Mouse (Mus musculus) gastrocnemius, postnatal 10 days (tissue): ENCODE data around the gene Specc1. TPM values are rescaled to one million over a fixed set of nuclear protein-coding genes. Genes with fewer than 3 reads are reported as not detected.

Experiments
- DNase-seq: peaks from one replicate; pipeline ENCODE4 v3.0.0; 2021; ENCODE audit warnings: mixed read lengths
- total RNA-seq, 2 experiments: library from RNA; stranded (reverse); gene quantifications; 2 replicates each; pipeline ENCODE4 v1.2.3; 2021

The Specc1 gene
- total RNA-seq, 2 experiments from 2014 or later, result 6.3 to 9.8 TPM

DNA sequence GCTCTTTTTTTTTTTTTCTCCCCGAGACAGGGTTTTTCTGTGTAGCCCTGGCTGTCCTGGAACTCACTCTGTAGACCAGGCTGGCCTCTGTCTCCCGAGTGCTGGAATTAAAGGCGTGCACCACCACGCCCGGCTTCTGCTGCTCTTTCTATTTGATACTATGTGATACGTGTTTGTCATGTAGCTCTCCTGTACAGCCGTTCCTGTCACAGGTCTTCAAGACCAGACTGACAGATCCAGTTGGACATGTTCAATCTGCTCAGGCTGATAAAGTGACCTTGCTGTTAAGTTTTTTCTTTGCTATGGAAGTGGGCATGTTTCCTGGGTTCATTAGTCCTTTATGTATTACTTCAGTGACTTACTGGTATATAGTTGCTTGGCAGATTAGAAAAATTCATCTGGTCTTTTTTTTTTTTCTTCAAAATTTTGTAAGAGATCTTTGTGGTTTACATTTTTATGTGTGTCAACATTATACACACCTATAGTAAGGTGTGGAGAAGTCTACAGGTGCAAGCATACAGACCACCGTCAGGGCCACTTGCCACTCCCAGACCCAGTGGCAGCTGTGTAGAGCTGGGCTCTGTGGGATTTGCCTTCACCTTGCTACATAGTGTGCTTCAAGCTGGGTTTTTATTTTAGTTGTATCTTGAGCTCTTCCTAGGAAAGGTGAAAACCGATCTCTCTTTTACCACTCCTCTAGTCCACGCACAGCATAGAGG, 221.0 kb downstream of the Specc1 start:
- DNase-seq, result no peak

- DNase-seq, result no peak
These were observed 224.2 kb downstream of the Specc1 start for GRCm38 (mm10) chr11:62180791-62181190.

DNA sequence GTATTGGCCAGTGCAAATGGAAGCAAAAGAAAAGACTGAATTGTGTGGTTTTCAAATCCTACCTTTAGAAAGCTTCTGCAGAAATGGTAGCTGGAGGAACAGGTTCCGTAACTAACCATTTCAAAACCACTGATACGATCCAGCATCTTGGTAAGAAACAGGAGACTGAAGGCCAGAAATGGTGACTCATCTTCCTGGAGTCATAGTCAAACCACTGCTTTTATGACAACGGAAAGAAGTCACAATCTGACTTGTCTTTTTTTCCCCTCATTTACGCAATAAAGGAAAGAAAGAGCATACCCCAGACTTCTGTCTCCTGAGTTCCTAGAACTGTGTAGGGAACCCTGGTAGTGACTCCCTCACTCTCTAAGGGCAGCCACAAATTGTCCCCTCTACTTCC, 228.3 kb downstream of the Specc1 start:
- DNase-seq, result no peak

GRCm38 (mm10) chr11:62187074-62187473, 230.5 kb downstream of the Specc1 start:
- DNase-seq, result no peak

DNA sequence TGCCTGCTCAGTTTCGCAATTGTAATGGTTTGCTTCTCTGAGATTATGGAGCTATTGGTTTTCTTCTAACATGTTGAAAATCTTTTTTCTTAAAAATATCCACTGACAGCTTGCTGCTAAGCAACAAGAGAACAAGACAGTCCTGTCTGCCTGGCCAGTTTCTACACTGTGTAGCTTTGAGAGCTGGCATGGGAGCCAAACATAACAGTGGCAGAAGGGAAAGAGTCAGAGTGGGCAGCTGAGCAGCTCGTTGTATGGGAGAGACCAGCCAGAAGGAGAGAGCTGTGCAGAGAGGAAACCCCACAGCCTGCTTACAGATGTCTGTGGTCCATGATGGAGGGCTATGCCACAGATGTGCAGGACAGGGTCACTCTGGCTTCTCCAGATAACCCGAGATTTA, 235.5 kb downstream of the Specc1 start:
- no peak for DNase-seq

GRCm38 (mm10) chr11:62193116-62193515, 236.6 kb downstream of the Specc1 start:
- no peak for DNase-seq

- no peak for DNase-seq
These were observed 237.7 kb downstream of the Specc1 start for GRCm38 (mm10) chr11:62194217-62194616.

DNA sequence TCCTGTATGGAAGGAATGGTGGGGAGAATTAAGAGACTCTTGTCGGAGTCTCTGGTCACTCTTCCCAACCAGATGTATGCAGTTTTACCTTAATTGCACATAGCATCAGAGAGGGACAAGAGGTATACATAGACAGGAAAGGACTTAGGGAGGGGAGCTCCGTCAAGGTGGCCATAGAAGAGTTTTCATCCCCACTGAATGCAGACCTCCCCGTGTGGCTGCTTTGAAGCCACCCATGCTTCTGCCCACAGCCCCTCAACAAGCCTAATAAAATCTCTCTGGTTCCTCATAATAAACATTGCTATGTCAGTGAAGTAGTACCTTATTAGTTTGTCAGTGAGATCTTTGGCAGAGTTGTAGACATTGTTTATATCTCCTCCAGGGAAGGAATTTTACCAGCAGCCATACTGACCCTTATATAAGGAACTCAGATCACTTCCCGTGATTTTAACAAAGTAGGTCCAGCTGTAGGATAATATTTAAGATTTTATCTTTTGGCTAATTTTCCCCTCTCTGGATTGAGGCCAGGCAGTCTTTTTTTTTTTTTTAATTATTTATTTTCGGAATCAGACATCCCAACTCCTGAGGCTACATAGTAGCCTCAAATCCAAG, 244.4 kb downstream of the Specc1 start:
- DNase-seq, result no peak

DNA sequence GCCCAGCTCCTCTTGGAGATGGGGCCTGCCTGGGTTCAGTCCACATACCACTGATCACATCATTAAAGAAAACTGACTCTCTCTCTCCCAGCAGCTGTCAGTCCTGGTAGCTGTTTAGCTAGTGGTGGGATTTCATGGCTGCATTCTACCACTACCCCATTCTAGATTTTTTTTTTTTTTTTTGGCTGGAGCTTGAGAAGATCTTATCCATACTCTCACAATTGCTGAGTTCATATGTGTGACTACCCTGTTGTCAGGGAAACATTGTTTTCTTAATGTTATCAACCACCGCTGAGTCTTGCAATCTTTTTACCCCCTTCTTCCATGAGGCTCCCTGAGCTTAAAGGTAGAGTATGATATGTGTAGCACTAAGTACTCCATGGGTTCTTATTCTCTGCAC, 246.1 kb downstream of the Specc1 start:
- DNase-seq, result no peak

GRCm38 (mm10) chr11:62209111-62209510, 252.5 kb downstream of the Specc1 start:
- DNase-seq, result no peak

- no peak for DNase-seq
These were observed 253.3 kb downstream of the Specc1 start for GRCm38 (mm10) chr11:62209891-62210290.

DNA sequence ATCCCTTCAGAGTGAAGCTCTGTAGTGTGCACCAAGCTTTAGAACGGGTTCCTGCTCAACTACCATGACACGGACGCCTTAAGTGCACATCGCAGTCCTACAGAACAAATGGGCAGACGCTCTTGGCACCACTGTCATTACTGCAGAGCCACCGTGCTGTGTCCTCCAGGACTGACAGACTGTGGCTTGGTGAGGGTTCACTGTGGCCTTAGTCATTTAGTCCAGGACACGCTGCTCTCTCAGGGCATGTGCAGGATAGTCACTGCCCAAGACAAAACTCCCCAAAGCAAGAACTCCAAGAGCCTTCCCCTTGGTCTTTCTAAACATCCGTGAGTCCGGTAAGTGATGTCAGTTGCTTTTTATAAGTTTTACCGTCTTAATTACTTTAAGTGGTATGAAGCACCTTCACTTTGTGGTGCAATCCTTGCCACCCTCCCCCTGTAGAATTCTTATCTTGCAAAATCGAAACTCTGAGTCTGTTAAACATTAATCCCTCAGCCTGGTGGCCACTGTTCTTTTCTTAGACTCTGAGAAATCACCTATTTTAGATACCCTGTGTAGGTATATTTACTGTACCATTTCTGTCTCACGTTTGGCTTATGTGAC, 256.9 kb downstream of the Specc1 start:
- DNase-seq, result no peak

DNA sequence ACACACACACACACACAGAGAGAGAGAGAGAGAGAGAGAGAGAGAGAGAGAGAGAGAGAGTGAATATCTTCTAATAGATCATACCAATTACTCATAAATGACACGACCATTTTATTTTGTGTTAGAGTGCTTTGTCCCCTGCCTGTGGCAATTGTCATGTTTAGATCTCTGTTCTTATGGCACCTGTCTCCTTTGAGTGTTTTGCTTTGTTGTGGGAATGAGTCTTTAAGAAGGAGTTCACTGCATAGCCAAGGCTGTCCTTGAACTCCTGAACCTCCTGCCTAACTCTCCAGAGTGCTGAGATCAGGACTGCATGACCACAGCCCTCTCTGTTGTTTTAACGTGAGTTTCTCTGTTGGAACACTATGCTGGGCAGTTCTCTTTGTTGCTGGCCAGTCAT, 258.5 kb downstream of the Specc1 start:
- no peak for DNase-seq

GRCm38 (mm10) chr11:62217751-62218150, 261.2 kb downstream of the Specc1 start:
- no peak for DNase-seq

GRCm38 (mm10) chr11:62220756-62221510, 264.4 kb downstream of the Specc1 start:
- no peak for DNase-seq

DNA sequence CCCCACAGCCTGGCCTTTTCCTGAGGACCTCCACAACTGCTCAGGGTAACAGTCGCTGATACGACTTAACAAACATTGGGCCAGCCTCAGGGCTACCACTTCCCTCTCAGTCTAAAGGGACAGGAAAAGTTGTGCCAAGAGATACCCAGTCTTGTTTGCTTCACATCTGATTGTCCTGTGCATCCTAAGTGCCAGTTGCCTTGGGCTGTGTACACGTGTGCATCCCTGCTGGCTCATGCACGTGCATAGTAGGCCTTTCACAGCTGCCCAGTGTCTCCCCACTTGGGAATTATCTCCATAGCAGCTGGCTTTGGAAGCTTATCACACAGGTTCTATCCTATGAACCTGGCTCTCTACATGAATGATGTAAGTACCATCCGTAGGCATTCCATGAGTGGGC, 266.9 kb downstream of the Specc1 start:
- DNase-seq, result no peak

- DNase-seq, result no peak
These were observed 267.4 kb downstream of the Specc1 start for GRCm38 (mm10) chr11:62223962-62224361.

- no peak for DNase-seq
These were observed 268.2 kb downstream of the Specc1 start for GRCm38 (mm10) chr11:62224797-62225196.

DNA sequence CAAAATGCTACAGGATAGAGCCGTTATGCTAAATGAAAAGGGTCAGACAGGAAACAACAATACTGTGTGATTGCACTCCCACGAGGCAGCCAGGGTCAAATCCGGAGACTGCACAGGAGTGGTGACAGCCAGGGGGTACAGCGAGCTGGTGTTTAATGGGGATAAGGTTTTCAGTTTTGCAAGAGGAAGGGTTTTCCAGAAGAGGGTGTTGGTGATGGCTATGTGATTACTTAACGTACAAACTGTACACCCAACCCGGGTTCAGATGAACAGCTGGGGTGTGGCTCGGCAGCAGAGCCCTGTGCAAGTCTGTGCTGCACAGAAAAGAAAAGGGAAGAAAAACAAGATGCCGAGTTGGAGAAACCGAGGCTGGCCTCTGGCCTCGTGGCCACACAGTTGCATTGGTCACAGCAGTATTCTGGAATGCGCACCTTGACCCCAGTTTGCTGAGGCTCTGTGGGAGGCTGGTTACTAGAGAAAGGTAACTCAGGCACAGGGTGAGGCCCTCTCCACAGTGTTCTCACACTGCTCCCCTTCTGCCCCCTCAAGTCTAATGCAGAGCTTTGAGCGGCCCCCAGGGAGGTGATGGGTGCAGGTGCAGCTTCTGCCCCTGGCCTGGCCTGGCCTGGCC, 284.2 kb downstream of the Specc1 start:
- DNase-seq, result no peak

GRCm38 (mm10) chr11:62243871-62244270, 287.3 kb downstream of the Specc1 start:
- no peak for DNase-seq

GRCm38 (mm10) chr11:62244471-62244870, 287.9 kb downstream of the Specc1 start:
- no peak for DNase-seq

DNA sequence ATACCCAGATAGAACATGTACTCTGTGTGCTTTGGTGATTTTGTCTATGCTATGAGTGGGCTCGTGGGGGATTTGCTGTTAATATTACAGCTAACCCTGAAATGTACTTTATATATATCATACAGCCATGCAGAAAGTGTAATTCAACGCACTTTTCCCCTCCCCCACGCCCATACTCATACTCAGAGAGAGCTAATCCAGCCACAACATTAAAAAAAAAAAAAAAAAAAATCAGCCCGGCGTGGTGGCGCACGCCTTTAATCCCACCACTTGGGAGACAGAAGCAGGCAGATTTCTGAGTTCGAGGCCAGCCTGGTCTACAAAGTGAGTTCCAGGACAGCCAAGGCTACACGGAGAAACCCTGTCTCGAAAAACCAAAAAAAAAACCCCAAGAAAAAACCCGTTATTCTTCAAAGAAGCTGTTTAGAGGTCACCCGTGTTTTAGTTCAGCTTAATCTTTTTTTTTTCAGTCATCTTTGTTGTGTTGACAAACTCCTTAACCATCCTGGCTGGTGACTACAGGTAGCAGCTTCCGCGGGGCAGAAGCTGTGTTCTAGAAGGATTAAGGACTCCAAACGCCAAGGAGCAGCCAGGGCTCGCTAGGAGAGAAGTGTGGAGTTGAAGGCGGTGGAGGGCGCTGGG, 291.3 kb downstream of the Specc1 start:
- DNase-seq, result no peak
